Mouse (Mus musculus): Measurements from ENCODE around the gene Snrpc. TPM values are rescaled to one million over a fixed set of nuclear protein-coding genes. Genes with fewer than 3 reads are reported as not detected.

The Snrpc gene
- total and polyA plus RNA-seq, 3 experiments, result 154 to 194 (median 171) TPM

GRCm38 (mm10) chr17:27823142-27823905 lies 14.6 kb upstream of the Snrpc start:
- H3K27me3 ChIP-seq (replicated peaks), result no peaks in the 10 kb centered on the region
- peak overlapping the region; percentile 24; the same call in 1 of the 2 replicates for H3K4me2 ChIP-seq (ENCODE audit: insufficient read depth, low read depth, poor library complexity, severe bottlenecking)
- H3K9me3 ChIP-seq (replicated peaks; ENCODE audit: low read length), result no peaks in the 10 kb centered on the region
- in situ Hi-C loops (cut with MboI; ENCODE audit: low pct_ligation_motif_present, low pct_unique_long_range_greater_than_20kb, low sequenced_read_pairs) (no loop called here), dilution Hi-C loops (cut with MboI; ENCODE audit: extremely low pct_ligation_motif_present, extremely low pct_unique_long_range_greater_than_20kb, low sequenced_read_pairs) (no loop called here)
- H3K4me3 ChIP-seq (replicated peaks in 1 of 3; ENCODE audit: low read depth in 2 of 3, low read length in 2 of 3, poor library complexity in 1 of 3), result no peak overlapping the region
- no peak for DNase-seq (ENCODE audit: extremely low read depth)
- H3K4me1 ChIP-seq (ENCODE audit: control insufficient read depth in 1 of 2, insufficient read depth in 2 of 2), result peaks cover 8 to 49% of the 10 kb centered on the region in 2 experiments
- TF ChIP-seq BHLHE40 (IDR thresholded peaks at IDR 0.05; ENCODE audit: low read depth, low read length), result 0 out of 2 replicates have a peak, but pooled peaks have one; percentile 11
- no peak for TF ChIP-seq CHD2 (IDR thresholded peaks at IDR 0.05; ENCODE audit: low read length)
- H3K9ac ChIP-seq (ENCODE audit: insufficient read depth, low read depth), result no peak overlapping the region
- no peak overlapping the region for H3K27ac ChIP-seq (ENCODE audit: insufficient read depth, low read depth)
- H3K79me2 ChIP-seq (replicated peaks; ENCODE audit: control insufficient read depth, extremely low read depth, insufficient read depth, poor library complexity, severe bottlenecking), result peaks cover 19% of the 10 kb centered on the region
- no peaks in the 10 kb centered on the region for H3K36me3 ChIP-seq (replicated peaks in 1 of 2; ENCODE audit: control insufficient read depth in 1 of 2, insufficient read depth in 1 of 2, low read length in 1 of 2)

- dilution Hi-C loops (cut with MboI; ENCODE audit: extremely low pct_ligation_motif_present, extremely low pct_unique_long_range_greater_than_20kb, low sequenced_read_pairs) (no loop called here), in situ Hi-C loops (cut with MboI; ENCODE audit: low pct_ligation_motif_present, low pct_unique_long_range_greater_than_20kb, low sequenced_read_pairs) (no loop called here)
- no peak for TF ChIP-seq MAZ (IDR thresholded peaks at IDR 0.05; ENCODE audit: low read depth, low read length)
- 0 out of 2 replicates have a peak, but pooled peaks have one; percentile 14 for TF ChIP-seq ELF1 (IDR thresholded peaks at IDR 0.05; ENCODE audit: low read depth, low read length)
- no peak for TF ChIP-seq GABPA (IDR thresholded peaks at IDR 0.05; ENCODE audit: insufficient replicate concordance, low read depth, low read length)
- no peaks in the 10 kb centered on the region for H3K27me3 ChIP-seq (replicated peaks)
- H3K79me2 ChIP-seq (replicated peaks; ENCODE audit: control insufficient read depth, extremely low read depth, insufficient read depth, poor library complexity, severe bottlenecking), result peaks cover 2% of the 10 kb centered on the region
- H3K4me2 ChIP-seq (ENCODE audit: insufficient read depth, low read depth, poor library complexity, severe bottlenecking), result peak overlapping the region; percentile 74
- peak overlapping the region; percentile 93 for H3K27ac ChIP-seq (ENCODE audit: insufficient read depth, low read depth)
- no peaks in the 10 kb centered on the region for H3K36me3 ChIP-seq (replicated peaks in 1 of 2; ENCODE audit: control insufficient read depth in 1 of 2, insufficient read depth in 1 of 2, low read length in 1 of 2)
- H3K4me1 ChIP-seq (ENCODE audit: control insufficient read depth in 1 of 2, insufficient read depth in 2 of 2), result peaks cover 10 to 40% of the 10 kb centered on the region in 2 experiments
- no peaks in the 10 kb centered on the region for H3K9me3 ChIP-seq (replicated peaks; ENCODE audit: low read length)
- H3K9ac ChIP-seq (ENCODE audit: insufficient read depth, low read depth), result peak overlapping the region; percentile 61
- peak overlapping the region; percentile 49 to 59 (median 58) for H3K4me3 ChIP-seq (replicated peaks in 1 of 3; ENCODE audit: low read depth in 2 of 3, low read length in 2 of 3, poor library complexity in 1 of 3)
- peak; percentile 71 for DNase-seq (ENCODE audit: extremely low read depth)
These were observed 13.0 kb upstream of the Snrpc start for GRCm38 (mm10) chr17:27824941-27825340.

- H3K9ac ChIP-seq (ENCODE audit: insufficient read depth, low read depth), result peak overlapping the region; percentile 61
- TF ChIP-seq TBP (conservative IDR thresholded peaks at IDR 0.05; ENCODE audit: low read depth, low read length) (peak; percentile 44; the same call in 1 of the 2 replicates), BHLHE40 (IDR thresholded peaks at IDR 0.05; ENCODE audit: low read depth, low read length) (no peak), SIN3A (IDR thresholded peaks at IDR 0.05; ENCODE audit: low read length) (no peak), EP300 (IDR thresholded peaks at IDR 0.05; ENCODE audit: low read length) (no peak)
These were observed 12.4 kb upstream of the Snrpc start for GRCm38 (mm10) chr17:27825539-27825938.

More at GRCm38 (mm10) chr17:27825539-27825938, 12.4 kb upstream of the Snrpc start:
- no peaks in the 10 kb centered on the region for H3K36me3 ChIP-seq (replicated peaks in 1 of 2; ENCODE audit: control insufficient read depth in 1 of 2, insufficient read depth in 1 of 2, low read length in 1 of 2)
- peak overlapping the region; percentile 74 for H3K4me2 ChIP-seq (ENCODE audit: insufficient read depth, low read depth, poor library complexity, severe bottlenecking)
- no peaks in the 10 kb centered on the region for H3K79me2 ChIP-seq (replicated peaks; ENCODE audit: control insufficient read depth, extremely low read depth, insufficient read depth, poor library complexity, severe bottlenecking)
- no peaks in the 10 kb centered on the region for H3K9me3 ChIP-seq (replicated peaks; ENCODE audit: low read length)
- in situ Hi-C loops (cut with MboI; ENCODE audit: low pct_ligation_motif_present, low pct_unique_long_range_greater_than_20kb, low sequenced_read_pairs) (no loop called here), dilution Hi-C loops (cut with MboI; ENCODE audit: extremely low pct_ligation_motif_present, extremely low pct_unique_long_range_greater_than_20kb, low sequenced_read_pairs) (no loop called here)
- peak overlapping the region; percentile 93 for H3K27ac ChIP-seq (ENCODE audit: insufficient read depth, low read depth)
- H3K4me3 ChIP-seq (replicated peaks in 1 of 3; ENCODE audit: low read depth in 2 of 3, low read length in 2 of 3, poor library complexity in 1 of 3), result peak overlapping the region; percentile 49 to 59 (median 58)
- DNase-seq (ENCODE audit: extremely low read depth), result peak; percentile 42
- H3K4me1 ChIP-seq (ENCODE audit: control insufficient read depth in 1 of 2, insufficient read depth in 2 of 2), result peaks cover 10 to 40% of the 10 kb centered on the region in 2 experiments
- no peaks in the 10 kb centered on the region for H3K27me3 ChIP-seq (replicated peaks)

Data from CH12.LX (cell line).